Mouse (Mus musculus): ENCODE data around the gene Lysmd4.

Gene Lysmd4

DNA sequence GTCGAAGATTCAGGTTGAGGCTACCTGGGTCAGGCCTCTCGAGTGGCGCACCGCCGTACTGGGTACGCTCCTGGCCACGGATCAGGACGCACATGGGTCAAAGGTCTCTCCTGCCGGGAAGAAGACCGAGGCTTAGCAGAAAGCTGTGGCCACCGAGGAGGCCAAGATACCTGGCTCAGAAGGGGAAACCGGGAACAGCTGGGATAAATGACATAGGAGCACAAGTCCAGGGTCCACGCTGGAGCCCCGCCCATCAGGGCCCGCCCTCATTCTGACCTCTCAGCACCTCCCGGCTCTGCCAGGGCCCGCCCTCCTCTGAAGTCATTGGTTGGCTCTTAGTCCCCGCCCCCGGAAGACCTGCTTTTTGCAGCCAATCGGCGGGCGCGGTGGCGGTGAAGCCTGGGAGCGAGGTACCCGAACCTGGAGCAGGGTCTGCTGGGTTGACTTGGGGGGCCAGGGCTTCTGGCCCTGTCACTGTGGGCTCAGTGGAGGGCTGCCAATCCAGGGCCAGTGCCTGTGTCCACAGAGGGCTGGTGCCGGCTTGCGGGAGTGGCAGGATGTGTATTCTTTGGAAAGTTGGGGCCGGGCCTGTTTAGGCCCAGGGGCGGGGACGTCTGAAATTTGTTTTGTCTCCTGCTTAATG, at the start of gene Lysmd4:
TSS of gene Lysmd4 (plus strand) at position 325 of the 643 bp plus-strand sequence.
- peak; percentile 90 for DNase-seq (ENCODE audit: low read depth)

DNA sequence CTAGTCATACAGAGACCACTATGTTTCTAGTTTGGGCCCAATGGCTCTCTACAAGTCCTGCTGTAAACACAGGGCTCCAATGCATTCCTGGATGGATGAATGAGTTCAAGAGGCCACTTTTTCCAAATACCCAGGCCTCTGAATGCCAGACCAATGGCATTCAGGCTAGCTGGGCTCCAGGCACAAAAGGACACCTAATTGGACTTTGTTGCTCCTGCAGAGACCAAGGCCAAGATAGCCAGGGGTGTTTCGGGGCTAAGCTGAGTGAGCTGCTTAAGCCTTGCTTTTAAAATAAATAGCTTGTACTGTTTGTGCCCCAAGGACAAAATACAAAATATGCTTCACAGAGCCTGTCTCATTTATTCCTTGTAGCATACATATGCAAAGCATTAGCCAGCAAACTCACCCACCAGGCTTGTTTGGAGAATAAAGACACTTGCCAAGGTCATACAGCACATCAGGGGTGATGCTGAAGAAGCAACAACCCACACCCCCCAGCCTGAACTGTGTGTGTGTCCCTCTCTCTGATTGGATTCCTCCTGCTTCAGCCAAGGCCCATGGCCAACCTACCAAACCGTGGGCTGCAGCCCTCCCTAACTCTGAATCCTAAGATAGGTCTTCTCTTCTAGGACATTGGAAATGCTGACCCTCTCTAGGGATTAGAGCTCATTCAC, 48.7 kb upstream of the Lysmd4 start:
- DNase-seq (ENCODE audit: low read depth) = no peak

DNA sequence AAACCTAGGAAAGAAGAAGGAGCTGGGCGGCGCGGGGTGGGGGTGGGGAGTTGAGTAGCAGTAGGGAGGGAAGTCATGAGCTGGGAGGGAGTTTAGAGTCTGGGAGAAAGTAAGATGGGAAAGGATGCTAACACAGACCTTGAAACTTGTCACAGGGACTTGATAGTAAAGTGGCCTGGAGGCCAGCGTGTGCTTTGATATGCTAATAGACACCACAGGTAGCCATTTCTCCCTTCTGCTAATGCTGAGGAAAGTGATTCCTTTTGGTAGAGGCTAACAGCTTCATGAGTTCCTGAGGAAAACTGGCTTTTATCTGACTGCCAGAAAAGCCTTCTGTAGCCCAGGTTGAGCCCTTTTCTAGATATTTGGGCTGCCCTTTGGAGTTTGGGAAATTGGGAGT, 38.6 kb upstream of the Lysmd4 start:
- no peak for DNase-seq (ENCODE audit: low read depth)

DNA sequence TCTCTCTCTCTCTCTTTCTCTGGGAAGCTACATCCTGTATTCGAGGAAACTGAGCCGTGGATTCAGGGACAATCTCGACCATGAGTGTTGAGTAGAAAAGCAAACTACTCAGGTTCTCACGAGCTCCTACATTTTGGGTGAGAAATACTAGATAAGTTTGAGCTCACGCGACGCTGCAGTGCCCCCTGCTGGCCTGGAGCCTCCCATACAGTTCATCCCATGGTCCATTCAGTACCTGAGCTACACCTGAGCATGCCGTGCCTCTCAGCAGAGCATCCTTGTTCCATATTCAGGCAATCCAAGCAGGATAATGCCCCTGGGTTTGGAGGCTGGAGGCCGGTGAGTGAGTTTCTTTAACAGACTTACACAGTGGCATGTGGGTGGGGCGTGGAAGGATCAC, 22.9 kb upstream of the Lysmd4 start:
- DNase-seq (ENCODE audit: low read depth) = peak; percentile 28

DNA sequence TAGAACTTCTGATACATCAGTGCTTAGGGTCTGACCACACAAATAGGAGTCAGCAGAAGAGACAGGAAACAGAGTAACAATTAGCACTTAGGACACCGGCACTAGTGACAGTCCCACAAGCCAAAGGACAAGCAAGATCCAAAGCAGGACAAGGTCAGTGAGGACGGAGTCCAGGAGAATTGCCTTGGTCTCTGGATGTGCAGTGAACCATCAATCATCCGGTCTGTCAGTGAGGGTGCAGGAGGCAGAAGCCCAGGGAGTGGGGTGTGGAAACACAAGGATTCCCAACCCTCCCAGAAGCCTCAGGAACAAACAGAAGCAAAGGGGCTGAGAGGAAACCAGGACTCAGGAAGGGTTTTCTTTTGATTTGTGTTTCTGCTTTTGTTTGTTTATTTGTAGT, 18.7 kb upstream of the Lysmd4 start:
- no peak for DNase-seq (ENCODE audit: low read depth)

DNA sequence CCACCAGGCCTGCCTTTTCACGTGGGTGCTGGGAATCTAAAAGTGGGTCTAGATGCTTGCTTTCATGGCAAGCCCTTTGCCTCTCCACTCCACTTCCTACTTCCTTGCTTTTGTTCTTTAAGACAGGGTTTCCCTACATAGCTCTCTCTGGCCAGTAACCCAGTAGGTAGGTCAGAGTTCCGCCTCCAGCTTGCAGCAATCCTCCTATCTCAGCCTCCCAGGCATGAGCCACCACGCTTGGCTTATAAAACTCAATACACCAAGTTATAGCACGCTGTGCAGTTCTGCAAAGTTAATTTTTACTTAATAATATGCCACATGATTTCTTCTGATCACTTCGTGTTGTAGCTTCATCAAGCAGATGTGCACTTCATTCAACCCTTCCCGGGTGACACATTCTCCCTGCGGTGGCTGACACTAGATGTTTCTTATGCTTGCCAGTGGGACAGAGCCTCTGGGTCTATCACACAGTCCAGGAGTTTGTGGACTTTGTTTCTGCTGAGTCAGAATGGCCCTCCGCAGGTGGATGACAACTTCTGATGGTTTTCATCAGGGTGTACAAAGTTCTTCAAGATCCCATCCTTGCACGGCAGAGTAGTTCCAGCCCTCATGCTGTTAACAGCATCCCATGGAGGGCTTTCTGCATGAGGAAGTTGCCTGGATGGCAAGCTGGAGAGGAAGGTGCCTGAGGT, 16.5 kb upstream of the Lysmd4 start:
- DNase-seq (ENCODE audit: low read depth) = no peak

DNA sequence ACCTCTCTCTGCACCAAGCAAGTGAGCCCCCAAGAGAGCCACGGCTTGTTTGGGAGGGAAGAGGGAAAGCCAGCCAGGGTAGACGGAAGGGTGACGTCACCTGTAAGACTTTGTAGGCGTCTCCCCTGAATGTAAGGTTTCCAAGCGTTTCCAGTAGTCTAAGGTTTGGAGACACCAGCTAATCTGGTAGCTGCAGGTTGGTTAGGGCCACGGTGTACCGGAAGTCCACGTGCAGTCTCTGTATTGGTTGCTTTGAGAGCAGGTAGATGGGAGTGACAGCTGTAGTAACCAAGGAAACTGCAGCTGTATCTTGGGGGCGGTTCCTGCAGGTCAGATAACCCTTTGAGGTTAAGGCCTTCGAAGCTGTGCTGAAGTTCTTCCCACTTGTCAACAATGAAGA, 15.8 kb upstream of the Lysmd4 start:
- DNase-seq (ENCODE audit: low read depth) = no peak

DNA sequence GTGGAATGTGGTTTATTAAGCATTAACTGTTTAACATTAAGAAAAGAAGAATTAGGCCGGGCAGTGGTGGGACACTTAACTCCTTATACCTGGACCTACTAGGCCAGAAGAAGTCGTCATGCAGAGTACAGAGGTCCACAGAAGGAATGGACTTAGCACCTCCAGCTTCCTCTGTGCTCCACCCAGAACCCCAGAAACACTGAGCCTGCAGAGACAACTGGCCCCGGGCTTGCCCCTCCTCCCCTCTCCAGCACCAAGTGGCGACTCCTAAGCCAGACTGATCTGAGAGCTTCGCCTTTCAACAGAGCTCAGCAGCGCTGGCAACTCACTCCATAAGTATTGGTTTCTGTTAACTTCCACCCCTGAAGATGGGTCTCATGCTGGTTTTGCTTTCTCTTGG, 14.6 kb upstream of the Lysmd4 start:
- no peak for DNase-seq (ENCODE audit: low read depth)

DNA sequence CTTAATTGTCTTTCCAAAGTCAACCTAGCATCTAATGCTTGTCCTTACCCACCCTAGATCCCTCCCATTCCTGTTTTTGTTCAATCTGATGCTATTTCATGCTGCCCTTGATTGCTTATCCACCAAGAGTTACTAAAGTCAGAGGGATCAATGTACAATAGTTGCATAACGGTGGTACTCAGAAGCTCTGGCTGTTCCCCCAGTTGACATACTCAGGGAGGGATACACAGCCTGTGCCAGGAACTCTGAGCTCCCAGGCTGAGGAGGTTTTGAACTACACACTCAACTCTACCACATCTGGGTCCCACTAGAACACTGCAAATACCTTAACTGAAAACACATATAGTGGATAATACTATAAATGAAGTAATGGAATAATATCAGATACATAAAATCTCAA, 14.0 kb upstream of the Lysmd4 start:
- no peak for DNase-seq (ENCODE audit: low read depth)

DNA sequence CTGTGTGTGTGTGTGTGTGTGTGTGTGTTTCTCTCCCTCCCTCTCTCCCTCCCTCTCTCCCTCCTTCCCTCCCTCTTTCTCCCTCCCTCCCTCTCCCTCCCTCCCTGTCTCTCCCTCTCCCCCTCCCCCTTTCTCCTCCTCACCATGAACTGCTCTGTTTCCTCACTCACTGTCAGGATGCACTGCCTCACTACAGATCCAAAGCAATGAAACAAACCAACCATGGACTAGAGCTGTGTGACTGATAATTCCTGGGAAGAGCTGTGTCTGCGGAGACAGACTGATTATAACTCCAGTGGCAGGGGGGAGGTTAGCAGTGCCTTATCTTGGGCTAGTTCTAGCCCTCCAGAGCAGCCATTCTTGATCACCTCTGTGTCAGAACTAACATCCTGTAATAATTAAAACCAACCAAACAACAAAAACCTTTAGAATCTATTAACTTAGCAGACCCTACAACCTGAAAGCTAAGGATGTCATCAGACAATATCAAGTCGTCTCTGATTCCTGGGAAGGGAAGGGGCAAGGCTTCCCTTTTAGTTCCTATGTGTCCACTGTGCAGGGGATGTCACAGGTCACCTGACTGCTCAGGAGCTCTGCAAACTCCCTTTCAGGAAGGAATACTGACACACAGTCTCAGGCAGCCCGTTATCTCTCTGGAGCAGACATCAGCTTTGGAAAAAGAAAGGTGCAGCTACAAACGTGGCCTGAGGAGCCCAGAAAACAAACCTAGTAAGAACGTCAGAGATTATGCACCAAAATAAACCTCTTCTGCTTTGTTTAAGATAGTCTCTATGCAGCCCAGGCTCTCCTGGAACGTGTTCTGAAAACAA, 12.1 kb upstream of the Lysmd4 start:
- peak; percentile 59 for DNase-seq (ENCODE audit: low read depth)

DNA sequence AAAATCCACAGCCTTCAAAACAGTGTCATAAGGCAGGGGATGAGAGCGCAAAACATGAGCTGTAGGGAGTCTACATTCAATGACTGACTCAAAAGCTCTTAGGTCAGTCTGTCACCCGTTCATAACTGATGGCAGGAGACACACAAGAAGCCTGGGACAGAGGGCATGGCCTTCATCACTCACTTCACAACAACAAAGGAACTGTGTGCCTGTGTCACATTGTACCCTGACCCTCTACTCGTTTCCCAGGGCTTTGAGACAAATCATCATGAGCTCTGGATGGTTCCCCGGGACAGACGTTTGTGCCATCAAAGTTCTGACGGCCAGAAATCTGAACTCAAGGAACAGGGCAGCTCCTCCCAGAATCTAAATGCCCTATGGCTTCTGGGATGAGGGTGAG, 11.0 kb upstream of the Lysmd4 start:
- DNase-seq (ENCODE audit: low read depth) = no peak

DNA sequence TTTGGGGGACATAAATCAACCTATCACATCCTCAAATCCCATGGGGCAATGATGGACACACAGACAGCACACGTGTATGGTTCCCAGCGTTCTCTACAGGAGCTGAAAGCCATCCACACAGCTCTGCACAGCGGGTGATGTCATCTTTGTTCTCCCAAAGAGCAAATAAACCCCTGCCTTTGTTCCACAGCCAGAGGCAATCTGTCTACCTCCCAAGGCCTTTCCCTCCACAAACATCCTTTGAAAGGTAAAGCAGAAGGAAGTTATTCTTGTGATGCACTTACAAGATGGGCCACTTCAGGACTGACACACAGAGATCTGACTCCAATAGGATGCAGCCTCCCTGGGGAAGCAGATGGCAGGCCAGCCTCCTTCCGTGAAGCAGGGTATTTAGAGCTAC, 10.4 kb upstream of the Lysmd4 start:
- no peak for DNase-seq (ENCODE audit: low read depth)

DNA sequence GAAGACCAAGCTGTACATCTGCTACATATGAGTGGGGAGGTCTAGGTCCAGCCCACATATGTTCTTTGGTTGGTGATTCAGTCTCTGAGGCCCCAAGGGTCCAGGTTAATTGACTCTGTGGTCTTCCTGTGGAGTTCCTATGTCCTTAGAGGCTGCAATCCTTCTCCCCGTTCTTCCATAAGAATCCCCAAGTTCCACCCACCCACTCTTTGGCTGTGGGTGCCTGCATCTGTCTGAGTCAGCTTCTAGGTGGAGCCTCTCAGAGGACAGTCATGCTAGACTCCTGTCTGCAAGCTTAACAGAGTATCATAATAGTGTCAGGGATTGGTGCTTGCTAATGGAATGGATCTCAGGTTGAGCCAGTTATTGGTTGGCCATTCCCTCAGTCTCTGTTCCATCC, 8.8 kb upstream of the Lysmd4 start:
- DNase-seq (ENCODE audit: low read depth) = no peak

DNA sequence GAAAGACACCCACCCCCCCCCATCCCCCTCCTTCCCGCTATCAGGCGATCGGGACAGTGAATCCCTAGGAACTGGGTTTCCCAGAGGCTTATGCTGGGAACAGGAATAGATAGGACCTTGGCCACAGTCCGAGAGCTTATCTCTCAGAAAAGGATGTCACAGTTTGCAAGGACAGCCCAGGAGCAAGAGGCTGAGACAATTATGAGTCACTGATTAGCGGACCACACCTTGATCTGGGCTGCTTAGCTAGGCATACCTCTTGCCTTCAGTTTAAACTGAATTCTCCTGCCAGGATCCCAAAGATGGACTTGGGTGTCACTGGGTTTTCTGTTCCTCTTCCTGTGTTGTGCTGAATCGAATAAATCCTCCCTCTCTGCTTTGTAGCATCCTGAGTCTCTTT, 6.0 kb upstream of the Lysmd4 start:
- peak; percentile 23 for DNase-seq (ENCODE audit: low read depth)

DNA sequence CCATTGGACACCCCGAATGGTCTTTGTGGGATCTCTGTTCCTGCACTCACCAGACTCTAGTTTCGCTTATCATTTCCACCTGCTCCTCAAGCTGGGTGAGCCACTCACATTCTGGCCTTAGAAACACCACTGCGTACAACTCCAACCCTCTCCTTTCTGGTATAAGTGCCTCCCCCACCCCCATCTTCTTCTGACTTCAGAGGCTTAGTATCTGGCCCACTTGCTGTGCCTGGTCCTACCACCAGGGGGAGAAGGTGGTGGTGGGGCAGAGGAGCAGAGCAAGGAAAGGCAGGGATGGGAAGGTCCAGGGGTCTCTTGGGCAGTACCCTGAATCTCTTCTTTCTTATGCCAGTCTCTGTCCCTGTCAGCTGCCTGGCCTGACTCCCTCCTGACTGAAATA, 5.3 kb upstream of the Lysmd4 start:
- DNase-seq (ENCODE audit: low read depth) = peak; percentile 47

DNA sequence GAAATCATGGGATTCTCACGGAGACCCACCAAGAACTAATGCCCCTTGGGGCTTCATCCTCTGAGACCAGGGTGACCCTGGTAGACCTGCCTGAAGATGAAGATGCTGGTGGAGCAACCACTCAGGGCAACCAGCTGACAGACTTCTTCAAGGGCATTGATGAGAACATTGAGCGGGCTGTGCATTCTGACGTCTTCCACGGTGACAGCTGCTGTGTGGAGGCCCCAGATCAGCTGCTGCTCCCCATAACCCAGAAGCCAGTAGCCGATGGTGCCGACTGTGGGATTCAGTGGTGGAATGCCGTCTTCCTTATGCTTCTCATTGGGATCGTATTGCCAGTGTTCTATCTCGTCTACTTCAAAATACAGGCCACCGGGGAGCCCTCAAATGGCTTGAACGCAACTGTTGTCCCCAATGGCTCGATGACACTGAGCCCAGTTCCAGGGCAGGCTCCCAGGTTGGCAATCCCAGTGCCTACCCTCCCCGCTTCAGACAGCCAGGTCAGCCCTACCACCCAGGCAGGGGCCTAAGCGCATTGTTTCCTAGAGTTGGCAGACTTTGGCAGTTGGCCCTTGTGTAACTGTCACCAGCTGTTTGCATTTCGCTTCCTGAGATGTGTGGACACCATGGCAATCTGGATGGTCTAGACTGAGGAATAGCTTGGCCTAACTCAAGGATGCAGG, 3.7 kb downstream of the Lysmd4 start:
- DNase-seq (ENCODE audit: low read depth) = no peak

DNA sequence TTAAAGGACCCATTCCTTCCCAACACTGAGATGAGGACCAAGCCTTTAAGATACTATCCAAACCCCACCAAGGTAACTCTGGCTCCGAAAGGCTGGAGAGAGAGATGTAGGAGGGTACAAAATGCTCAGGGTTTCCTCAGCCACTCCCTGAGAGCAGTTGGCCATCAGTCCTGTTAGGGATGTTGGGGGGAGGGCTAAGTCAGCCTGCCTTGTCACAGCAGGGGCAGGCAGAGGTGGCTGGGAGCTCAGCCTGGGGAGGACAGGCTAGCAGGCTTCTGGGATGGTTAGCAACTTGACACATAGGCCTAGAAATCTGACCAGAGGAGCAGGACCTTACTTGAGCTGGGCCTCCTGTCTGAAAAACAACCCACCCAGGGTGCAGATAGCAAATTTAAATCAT, 5.2 kb downstream of the Lysmd4 start:
- no peak for DNase-seq (ENCODE audit: low read depth)

DNA sequence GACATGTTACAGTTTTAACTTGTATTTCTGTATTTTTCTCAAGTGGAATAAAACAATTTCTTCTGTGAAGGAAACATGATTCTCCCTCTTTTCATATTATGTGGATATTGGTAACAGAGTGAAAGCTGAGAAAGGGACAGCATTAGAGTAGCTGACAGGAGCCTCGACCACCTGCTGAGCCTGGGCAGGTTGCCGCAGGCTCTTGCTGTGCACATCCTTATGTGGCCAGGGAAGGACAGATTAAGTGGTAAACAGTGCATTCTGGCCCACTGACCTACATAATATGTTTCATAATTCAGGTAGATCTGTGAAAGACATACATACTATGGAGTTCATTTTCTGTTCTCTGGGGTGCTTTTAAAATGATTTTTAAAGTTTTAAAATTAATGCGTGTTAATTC, 6.0 kb downstream of the Lysmd4 start:
- no peak for DNase-seq (ENCODE audit: low read depth)

DNA sequence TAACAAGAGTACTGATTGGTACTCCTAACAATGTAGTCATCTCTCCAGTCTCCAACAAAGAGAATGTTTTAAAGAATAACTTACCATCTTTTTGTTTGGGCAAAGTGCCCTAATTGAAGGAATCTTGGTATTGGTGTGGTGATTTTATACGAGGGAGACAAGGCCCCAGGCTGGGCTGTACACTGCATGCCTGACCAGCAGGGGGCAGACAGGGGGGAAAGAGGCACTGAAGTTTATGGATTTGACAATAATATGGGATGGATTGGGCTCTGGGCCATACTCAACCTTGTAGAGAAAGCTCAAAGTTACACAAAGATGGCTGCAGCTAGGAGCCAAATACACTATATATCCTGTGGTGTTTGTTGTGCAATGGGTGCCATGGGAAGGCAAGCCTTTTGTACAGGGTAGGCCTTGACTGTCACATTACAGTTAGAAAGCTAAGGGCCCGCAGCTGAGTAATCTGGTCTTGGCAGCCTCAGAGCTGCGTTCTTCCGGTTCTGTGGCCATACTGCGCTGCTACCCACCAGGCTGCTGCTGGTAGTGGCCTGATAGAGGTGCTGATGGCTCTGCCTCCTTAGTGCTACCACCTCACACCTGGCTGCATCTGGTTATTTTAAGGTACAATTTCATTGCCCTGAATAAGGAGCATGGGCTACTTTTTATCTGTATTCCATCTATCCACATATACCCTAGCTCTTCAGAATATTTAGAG, 6.7 kb downstream of the Lysmd4 start:
- no peak for DNase-seq (ENCODE audit: low read depth)

DNA sequence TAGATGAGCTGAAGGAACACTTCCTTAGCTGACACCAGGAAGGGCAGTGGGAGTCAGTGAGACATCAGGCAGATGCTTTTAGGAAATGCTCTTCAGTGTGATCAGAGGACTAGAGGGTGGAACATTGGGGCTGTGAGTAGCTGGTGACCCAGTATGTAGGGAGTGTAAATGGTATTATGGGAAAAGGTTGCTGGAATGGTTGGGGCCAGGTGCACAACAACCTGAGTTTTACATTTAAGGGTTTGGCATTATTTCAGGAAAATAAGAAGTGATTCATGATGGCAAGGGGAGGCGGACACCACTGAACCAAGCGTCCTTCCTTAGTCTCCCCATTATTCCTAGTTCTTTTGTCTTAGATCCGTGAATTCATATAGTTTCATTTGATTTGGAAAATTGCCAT, 7.4 kb downstream of the Lysmd4 start:
- DNase-seq (ENCODE audit: low read depth) = no peak

DNA sequence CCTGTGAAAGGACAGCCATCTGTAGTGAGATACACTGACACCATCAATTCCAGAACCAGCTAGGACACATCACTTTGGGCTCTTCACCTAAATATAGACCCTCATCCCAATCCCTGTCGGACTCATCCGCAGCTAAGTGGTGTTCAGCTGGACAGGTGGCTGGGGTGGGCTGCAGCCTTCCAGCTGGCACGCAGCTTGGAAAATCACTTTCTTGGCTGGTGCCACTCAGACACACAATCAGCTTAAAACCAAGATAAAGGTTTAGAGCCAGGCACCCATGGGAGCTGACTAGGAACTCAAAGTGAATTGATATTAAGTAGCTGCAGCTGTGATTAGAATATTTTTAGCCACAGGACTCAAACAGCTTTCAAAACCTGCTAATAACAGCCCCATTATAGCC, 7.9 kb downstream of the Lysmd4 start:
- DNase-seq (ENCODE audit: low read depth) = no peak

All from c-Kit-positive CD71-positive TER-119-negative erythroid progenitor cells, embryonic 14.5 days (primary cell).